Mouse (Mus musculus) stomach, postnatal 0 days (tissue): ENCODE results near the gene Gm20538. TPM values are rescaled to one million over a fixed set of nuclear protein-coding genes. Genes with fewer than 3 reads are reported as not detected.

Experiments used
- ATAC-seq: fragments of 200-750 bp; cut with Nextera tagmentation; 2 replicates; pipeline ENCODE4 v1.8.0; 2017; ENCODE audit not compliant: low FRiP score, low TSS enrichment
- DNase-seq: peaks from one replicate; pipeline ENCODE4 v3.0.0-alpha.2; 2016; ENCODE audit warnings: low spot score
- H3K27ac ChIP-seq: fragments of 300-500 bp; sonication (generic); replicated peaks from 2 replicates; pipeline ENCODE4 v1.5.1; 2014; ENCODE audit warnings: mild to moderate bottlenecking, control low read depth
- H3K27me3 ChIP-seq: fragments of 300-500 bp; sonication (generic); 2 replicates; pipeline ENCODE4 v1.6.1; 2014; ENCODE audit warnings: low read length; ENCODE audit not compliant: control insufficient read depth, insufficient read depth
- H3K36me3 ChIP-seq: fragments of 300-500 bp; sonication (generic); 2 replicates; pipeline ENCODE4 v1.6.1; 2014; ENCODE audit warnings: low read length, mixed read lengths; ENCODE audit not compliant: control insufficient read depth, insufficient read depth
- H3K4me1 ChIP-seq: fragments of 300-500 bp; sonication (generic); replicated peaks from 2 replicates; pipeline ENCODE4 v1.6.1; 2014; ENCODE audit warnings: antibody characterized with exemption; ENCODE audit not compliant: control insufficient read depth, insufficient read depth
- H3K4me2 ChIP-seq: fragments of 300-500 bp; sonication (generic); replicated peaks from 2 replicates; pipeline ENCODE4 v1.6.1; 2014; ENCODE audit warnings: low read depth, mild to moderate bottlenecking, control low read depth, moderate library complexity
- H3K4me3 ChIP-seq: fragments of 300-500 bp; sonication (generic); 2 replicates; pipeline ENCODE4 v1.5.1; 2014; ENCODE audit warnings: low read depth, low read length, control low read depth
- H3K9ac ChIP-seq: fragments of 300-500 bp; sonication (generic); 2 replicates; pipeline ENCODE4 v1.6.1; 2014; ENCODE audit warnings: mild to moderate bottlenecking, low read length, control low read depth, mixed read lengths
- H3K9me3 ChIP-seq: fragments of 300-500 bp; sonication (generic); 2 replicates; pipeline ENCODE4 v1.6.1; 2016; ENCODE audit warnings: low read length; ENCODE audit not compliant: control insufficient read depth
- CTCF ChIP-seq: IDR thresholded peaks from 2 replicates; pipeline ENCODE4 v1.5.1; 2016; ENCODE audit warnings: antibody characterized with exemption, low read depth, mild to moderate bottlenecking, moderate library complexity
- EP300 ChIP-seq: optimal IDR thresholded peaks from 2 replicates; pipeline ENCODE3; 2016; ENCODE audit warnings: antibody characterized with exemption
- WGBS: fragments of 180-500 bp; shearing (Covaris S2); extraction: QIAGEN DNeasy Blood & Tissue Kit; methylation state at CpG from one replicate; pipeline ENCODE4 v1.1.7; 2014; 5-methylcytosine and 5-hydroxymethylcytosine counted together
- polyA plus RNA-seq: library from polyadenylated mRNA; unstranded; fragments of >200 nt; fragmentation: Nextera tagmentation; extraction: Ambion mirVana; gene quantifications from 2 replicates; pipeline ENCODE4 v1.2.1, GENCODE M21; 2015

The Gm20538 gene
- polyA plus RNA-seq, 1 experiment from 2014 or later = not detected

- ATAC-seq = peak; percentile 89
- Histone ChIP-seq H3K27ac (no peak overlapping the region), H3K36me3 (no peaks in the 10 kb centered on the region), H3K4me2 (no peak overlapping the region), H3K9ac (no peak overlapping the region), H3K9me3 (no peaks in the 10 kb centered on the region), H3K4me1 (no peaks in the 10 kb centered on the region), H3K4me3 (no peak overlapping the region), H3K27me3 (no peaks in the 10 kb centered on the region)
- peak; percentile 100 for TF ChIP-seq CTCF
- no peak for TF ChIP-seq EP300
- DNase-seq = peak; percentile 93
- WGBS = 37% methylated on average over 9 of the region's 9 CpGs
These were observed 30.1 kb upstream of the Gm20538 start for GRCm38 (mm10) chr19:44582638-44583309.

- DNase-seq = no peak
- H3K4me3 ChIP-seq = no peak overlapping the region
- 84% methylated on average over 10 of the region's 10 CpGs for WGBS
- no peak overlapping the region for H3K27ac ChIP-seq
- no peaks in the 10 kb centered on the region for H3K27me3 ChIP-seq
- no peaks in the 10 kb centered on the region for H3K36me3 ChIP-seq
- H3K9ac ChIP-seq = no peak overlapping the region
- no peak; the same call in 1 of the 2 replicates for ATAC-seq
- H3K4me1 ChIP-seq = no peaks in the 10 kb centered on the region
- TF ChIP-seq CTCF (no peak), EP300 (no peak)
- H3K9me3 ChIP-seq = no peaks in the 10 kb centered on the region
- no peak overlapping the region for H3K4me2 ChIP-seq
These were observed 29.5 kb upstream of the Gm20538 start for GRCm38 (mm10) chr19:44582103-44582502.

- no peaks in the 10 kb centered on the region for H3K36me3 ChIP-seq
- 81% methylated on average over 1 of the region's 1 CpGs for WGBS
- no peak for TF ChIP-seq CTCF
- no peak for TF ChIP-seq EP300
- H3K27ac ChIP-seq = no peak overlapping the region
- H3K9me3 ChIP-seq = no peaks in the 10 kb centered on the region
- no peaks in the 10 kb centered on the region for H3K27me3 ChIP-seq
- H3K4me3 ChIP-seq = no peak overlapping the region
- H3K4me1 ChIP-seq = no peaks in the 10 kb centered on the region
- no peak overlapping the region for H3K4me2 ChIP-seq
- no peak overlapping the region for H3K9ac ChIP-seq
- DNase-seq = no peak
- no peak for ATAC-seq
These were observed 25.4 kb upstream of the Gm20538 start for GRCm38 (mm10) chr19:44578038-44578437.

GRCm38 (mm10) chr19:44576275-44576674, 23.6 kb upstream of the Gm20538 start:
- DNase-seq (no peak), ATAC-seq (no peak)
- Histone ChIP-seq H3K4me1 (no peaks in the 10 kb centered on the region), H3K9me3 (no peaks in the 10 kb centered on the region), H3K27me3 (no peaks in the 10 kb centered on the region), H3K27ac (no peak overlapping the region), H3K36me3 (peaks cover 11% of the 10 kb centered on the region), H3K9ac (no peak overlapping the region), H3K4me2 (no peak overlapping the region), H3K4me3 (no peak overlapping the region)
- 56% methylated on average over 7 of the region's 7 CpGs for WGBS
- TF ChIP-seq EP300 = no peak
- no peak for TF ChIP-seq CTCF

GRCm38 (mm10) chr19:44567763-44568162, 15.1 kb upstream of the Gm20538 start:
- 89% methylated on average over 3 of the region's 3 CpGs for WGBS
- Histone ChIP-seq H3K36me3 (peaks cover 42% of the 10 kb centered on the region), H3K27me3 (no peaks in the 10 kb centered on the region), H3K4me3 (no peak overlapping the region), H3K9me3 (no peaks in the 10 kb centered on the region), H3K9ac (no peak overlapping the region), H3K4me1 (peaks cover 5% of the 10 kb centered on the region; the same call in 1 of the 2 replicates), H3K27ac (no peak overlapping the region), H3K4me2 (no peak overlapping the region)
- TF ChIP-seq EP300 (no peak), CTCF (no peak)
- no peak for ATAC-seq
- no peak for DNase-seq

GRCm38 (mm10) chr19:44564006-44564405, 11.4 kb upstream of the Gm20538 start:
- TF ChIP-seq CTCF = no peak
- no peak for TF ChIP-seq EP300
- H3K9ac ChIP-seq = no peak overlapping the region
- WGBS = 82% methylated on average over 14 of the region's 14 CpGs
- H3K36me3 ChIP-seq = peaks cover 20% of the 10 kb centered on the region
- no peaks in the 10 kb centered on the region for H3K9me3 ChIP-seq
- no peaks in the 10 kb centered on the region for H3K27me3 ChIP-seq
- no peak overlapping the region for H3K27ac ChIP-seq
- DNase-seq = no peak
- no peak for ATAC-seq
- peaks cover 5% of the 10 kb centered on the region; the same call in 1 of the 2 replicates for H3K4me1 ChIP-seq
- peak overlapping the region; percentile 55; the same call in 1 of the 2 replicates for H3K4me2 ChIP-seq
- no peak overlapping the region for H3K4me3 ChIP-seq
